Mouse (Mus musculus): ENCODE data around the gene Hecw2.

- TF ChIP-seq CTCF (IDR thresholded peaks at IDR 0.05; ENCODE audit: borderline replicate concordance, insufficient read depth, low read depth, low read length) (no peak), POLR2A (IDR thresholded peaks at IDR 0.05; ENCODE audit: borderline replicate concordance, insufficient read depth, low read length) (no peak)
Measured at GRCm38 (mm10) chr1:53846665-53847237, 348.2 kb downstream of the Hecw2 start.
